Mouse (Mus musculus) megakaryocyte, adult 5-6 weeks (primary cell): Measurements from ENCODE around the gene Rbbp6. TPM values are rescaled to one million over a fixed set of nuclear protein-coding genes. Genes with fewer than 3 reads are reported as not detected.

Experiments
- ATAC-seq: 2 replicates; pipeline ENCODE4 v1.8.0; 2016; ENCODE audit warnings: mild to moderate bottlenecking, inconsistent platforms; ENCODE audit not compliant: poor library complexity, severe bottlenecking
- total RNA-seq, 2 experiments: library from RNA; stranded (forward) in 1 of 2; stranded (reverse) in 1 of 2; fragments of 153-499, 151-499 nt in 1 of 2; fragments of 221-1000, 200-1000 nt in 1 of 2; gene quantifications; 2 replicates each; pipeline versions ENCODE4 v1.2.3 to v1.2.4; 2015 to 2017

Rbbp6 gene
- total RNA-seq, 2 experiments from 2014 or later: 36.8 to 66.1 TPM

GRCm38 (mm10) chr7:123039302-123039701 is 73.8 kb downstream of the Rbbp6 start:
- no peak for ATAC-seq

GRCm38 (mm10) chr7:123045146-123045545 is 79.7 kb downstream of the Rbbp6 start:
- ATAC-seq: no peak

GRCm38 (mm10) chr7:123046473-123047091 is 81.1 kb downstream of the Rbbp6 start:
- ATAC-seq: no peak

Other genes starting within 250 kb of the Rbbp6 start
- gene Tnrc6a, start 158.2 kb downstream of the Rbbp6 start, total RNA-seq (2015): 22.2 and 25.5 TPM in 2 replicates
- gene Tnrc6a, start 158.2 kb downstream of the Rbbp6 start, total RNA-seq (2017): 23.3 and 28.9 TPM in 2 replicates
- 0.11 and 1.5 TPM in 2 replicates for gene Slc5a11, start 249.1 kb downstream of the Rbbp6 start, total RNA-seq (2015)
- 0.48 and 15.2 TPM in 2 replicates for gene Slc5a11, start 249.1 kb downstream of the Rbbp6 start, total RNA-seq (2017)